Mouse (Mus musculus): ENCODE data around the gene Cpt1a. TPM values are rescaled to one million over a fixed set of nuclear protein-coding genes. Genes with fewer than 3 reads are reported as not detected.

The Cpt1a gene
- polyA plus RNA-seq, 1 experiment from 2014 or later, result 23.8 TPM

- H3K4me2 ChIP-seq, result no peak overlapping the region
- ATAC-seq (ENCODE audit: extremely low read depth, insufficient number of reproducible peaks, low FRiP score, low TSS enrichment), result no peak
- peaks cover 42% of the 10 kb centered on the region for H3K36me3 ChIP-seq
- peaks cover 9% of the 10 kb centered on the region for H3K9me3 ChIP-seq
- peaks cover 13% of the 10 kb centered on the region for H3K4me1 ChIP-seq
- WGBS, result 100% methylated on average over 1 of the region's 1 CpGs
- no peak overlapping the region for H3K27ac ChIP-seq (replicated peaks)
- H3K4me3 ChIP-seq, result no peak overlapping the region
- no peaks in the 10 kb centered on the region for H3K27me3 ChIP-seq (replicated peaks)
- H3K9ac ChIP-seq, result no peak overlapping the region
These were observed 25.6 kb downstream of the Cpt1a start for GRCm38 (mm10) chr19:3347784-3348183.

DNA sequence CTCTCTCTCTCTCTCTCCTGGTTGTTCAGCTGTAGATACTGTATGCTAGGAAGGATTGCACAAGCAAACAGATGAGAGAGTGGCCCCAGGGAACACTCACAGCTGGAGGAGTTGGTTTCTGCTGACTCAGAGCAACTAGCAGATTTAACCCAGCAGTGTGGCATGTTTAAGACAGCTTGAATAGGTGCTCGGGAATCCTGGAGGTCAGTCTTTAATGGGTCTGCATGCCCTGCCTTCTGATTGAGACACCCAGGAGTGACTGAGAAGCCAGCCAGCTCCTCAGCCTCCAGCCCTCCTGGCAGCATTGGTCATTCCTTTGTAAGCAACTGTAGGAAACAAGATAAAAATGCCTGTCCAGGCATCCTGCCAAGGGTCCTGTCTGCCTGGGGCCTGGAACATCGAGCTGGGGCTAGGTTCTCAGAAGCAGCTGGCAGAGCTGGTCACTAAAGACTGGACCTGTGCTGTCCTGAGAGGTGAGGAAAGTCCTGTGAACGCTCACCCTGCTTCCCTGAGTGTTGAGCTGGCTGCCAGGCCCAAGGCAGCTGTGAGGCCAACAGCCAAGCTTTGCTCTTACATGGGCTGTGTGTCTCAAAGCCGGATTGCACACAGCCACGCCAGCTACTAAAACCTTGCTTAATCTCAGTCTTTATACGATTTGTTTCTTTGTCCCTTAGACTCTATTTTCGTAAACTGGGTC is 31.4 kb downstream of the Cpt1a start:
- Histone ChIP-seq H3K36me3 (peaks cover 73% of the 10 kb centered on the region), H3K9me3 (peaks cover 1% of the 10 kb centered on the region; the same call in 1 of the 2 replicates), H3K9ac (peak overlapping the region; percentile 37; the same call in 1 of the 2 replicates), H3K4me3 (no peak overlapping the region), H3K27me3 (replicated peaks) (no peaks in the 10 kb centered on the region), H3K27ac (replicated peaks) (peak overlapping the region; percentile 90), H3K4me2 (peak overlapping the region; percentile 15), H3K4me1 (peaks cover 26% of the 10 kb centered on the region)
- 21% methylated on average over 7 of the region's 7 CpGs for WGBS
- peak; percentile 49; the same call in 1 of the 2 replicates for ATAC-seq (ENCODE audit: extremely low read depth, insufficient number of reproducible peaks, low FRiP score, low TSS enrichment)

DNA sequence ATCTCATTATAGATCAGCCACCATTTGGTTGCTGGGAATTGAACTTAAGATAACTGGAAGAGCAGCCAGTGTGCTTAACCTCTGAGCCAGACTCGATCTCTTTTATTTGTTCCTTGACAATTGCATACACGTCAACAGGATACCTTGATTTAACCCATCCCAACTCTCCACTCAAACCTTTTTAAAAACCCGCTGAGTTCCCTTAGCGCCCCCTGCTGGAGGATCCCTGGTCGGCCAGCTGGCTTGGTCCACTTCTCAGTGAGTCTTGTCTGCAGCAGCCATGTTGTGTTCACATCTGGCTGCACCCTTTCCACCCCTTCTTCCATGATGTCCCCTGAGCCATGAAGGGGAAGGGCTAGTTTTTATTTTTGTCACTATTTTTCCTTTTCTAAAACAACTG is 33.0 kb downstream of the Cpt1a start:
- no peak for ATAC-seq (ENCODE audit: extremely low read depth, insufficient number of reproducible peaks, low FRiP score, low TSS enrichment)
- no peak overlapping the region for H3K27ac ChIP-seq (replicated peaks)
- H3K4me1 ChIP-seq, result peaks cover 26% of the 10 kb centered on the region
- no peak overlapping the region for H3K4me3 ChIP-seq
- 62% methylated on average over 5 of the region's 5 CpGs for WGBS
- peaks cover 72% of the 10 kb centered on the region for H3K36me3 ChIP-seq
- no peak overlapping the region for H3K4me2 ChIP-seq
- H3K9me3 ChIP-seq, result peaks cover 4% of the 10 kb centered on the region; the same call in 1 of the 2 replicates
- H3K27me3 ChIP-seq (replicated peaks), result no peaks in the 10 kb centered on the region
- no peak overlapping the region for H3K9ac ChIP-seq

- peaks cover 26% of the 10 kb centered on the region for H3K4me1 ChIP-seq
- no peak overlapping the region for H3K4me2 ChIP-seq
- H3K36me3 ChIP-seq, result peaks cover 68% of the 10 kb centered on the region
- H3K27ac ChIP-seq (replicated peaks), result no peak overlapping the region
- H3K4me3 ChIP-seq, result no peak overlapping the region
- peaks cover 4% of the 10 kb centered on the region; the same call in 1 of the 2 replicates for H3K9me3 ChIP-seq
- no peaks in the 10 kb centered on the region for H3K27me3 ChIP-seq (replicated peaks)
- no peak for ATAC-seq (ENCODE audit: extremely low read depth, insufficient number of reproducible peaks, low FRiP score, low TSS enrichment)
- WGBS, result 84% methylated on average over 5 of the region's 5 CpGs
- no peak overlapping the region for H3K9ac ChIP-seq
These were observed 34.4 kb downstream of the Cpt1a start for GRCm38 (mm10) chr19:3356516-3356915.

GRCm38 (mm10) chr19:3357620-3358019 is 35.5 kb downstream of the Cpt1a start:
- H3K9ac ChIP-seq, result no peak overlapping the region
- H3K27me3 ChIP-seq (replicated peaks), result no peaks in the 10 kb centered on the region
- H3K27ac ChIP-seq (replicated peaks), result no peak overlapping the region
- peaks cover 72% of the 10 kb centered on the region for H3K36me3 ChIP-seq
- H3K4me2 ChIP-seq, result no peak overlapping the region
- peaks cover 21% of the 10 kb centered on the region for H3K4me1 ChIP-seq
- H3K4me3 ChIP-seq, result no peak overlapping the region
- no peak for ATAC-seq (ENCODE audit: extremely low read depth, insufficient number of reproducible peaks, low FRiP score, low TSS enrichment)
- H3K9me3 ChIP-seq, result peaks cover 4% of the 10 kb centered on the region; the same call in 1 of the 2 replicates
- 67% methylated on average over 4 of the region's 4 CpGs for WGBS

DNA sequence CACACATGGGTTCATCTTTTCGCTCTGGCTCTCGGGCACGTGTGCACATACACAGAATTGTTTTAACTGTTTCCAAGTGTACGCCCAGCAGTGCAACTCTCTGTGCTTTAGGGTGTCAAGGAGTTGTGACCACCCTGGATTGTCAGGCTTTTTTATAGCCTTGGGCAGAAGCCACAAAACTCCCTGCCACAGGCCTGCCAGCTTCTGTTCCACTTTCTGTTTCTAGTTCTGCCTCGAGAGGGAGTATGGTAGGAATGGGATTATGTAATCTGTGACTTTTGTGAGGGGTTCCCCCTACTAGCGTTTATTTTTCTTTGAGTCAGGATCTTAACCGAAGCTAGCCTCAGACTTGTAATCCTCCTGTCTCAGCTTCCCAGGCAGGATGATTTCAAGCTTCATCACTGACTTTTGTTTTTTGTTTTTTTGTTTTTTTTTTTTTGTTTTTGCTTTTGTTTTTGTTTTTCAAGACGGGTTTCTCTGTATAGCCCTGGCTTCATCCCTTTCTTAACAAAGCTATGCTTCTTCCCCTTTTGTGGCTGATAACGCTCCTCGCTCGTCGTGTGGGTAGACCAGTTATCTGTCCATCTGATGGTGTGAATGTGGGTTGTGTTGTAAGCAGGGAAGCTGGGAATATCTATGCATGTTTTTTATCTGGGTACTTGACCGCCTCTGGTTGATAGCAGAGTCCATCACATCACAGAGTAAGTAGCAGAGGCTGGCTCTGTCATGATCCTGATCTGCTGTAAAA is 37.9 kb downstream of the Cpt1a start:
- no peak overlapping the region for H3K27ac ChIP-seq (replicated peaks)
- H3K9me3 ChIP-seq, result peaks cover 9% of the 10 kb centered on the region; the same call in 1 of the 2 replicates
- WGBS, result 72% methylated on average over 13 of the region's 13 CpGs
- no peak overlapping the region for H3K4me2 ChIP-seq
- ATAC-seq (ENCODE audit: extremely low read depth, insufficient number of reproducible peaks, low FRiP score, low TSS enrichment), result no peak
- H3K36me3 ChIP-seq, result peaks cover 90% of the 10 kb centered on the region
- no peaks in the 10 kb centered on the region for H3K27me3 ChIP-seq (replicated peaks)
- no peak overlapping the region for H3K9ac ChIP-seq
- no peak overlapping the region for H3K4me3 ChIP-seq
- no peaks in the 10 kb centered on the region for H3K4me1 ChIP-seq

- H3K27ac ChIP-seq (replicated peaks), result no peak overlapping the region
- H3K36me3 ChIP-seq, result peaks cover 91% of the 10 kb centered on the region
- H3K9ac ChIP-seq, result no peak overlapping the region
- no peaks in the 10 kb centered on the region for H3K4me1 ChIP-seq
- ATAC-seq (ENCODE audit: extremely low read depth, insufficient number of reproducible peaks, low FRiP score, low TSS enrichment), result no peak
- H3K4me3 ChIP-seq, result no peak overlapping the region
- H3K27me3 ChIP-seq (replicated peaks), result no peaks in the 10 kb centered on the region
- 83% methylated on average over 4 of the region's 4 CpGs for WGBS
- H3K9me3 ChIP-seq, result peaks cover 8% of the 10 kb centered on the region
- no peak overlapping the region for H3K4me2 ChIP-seq
These were observed 41.4 kb downstream of the Cpt1a start for GRCm38 (mm10) chr19:3363510-3363909.

DNA sequence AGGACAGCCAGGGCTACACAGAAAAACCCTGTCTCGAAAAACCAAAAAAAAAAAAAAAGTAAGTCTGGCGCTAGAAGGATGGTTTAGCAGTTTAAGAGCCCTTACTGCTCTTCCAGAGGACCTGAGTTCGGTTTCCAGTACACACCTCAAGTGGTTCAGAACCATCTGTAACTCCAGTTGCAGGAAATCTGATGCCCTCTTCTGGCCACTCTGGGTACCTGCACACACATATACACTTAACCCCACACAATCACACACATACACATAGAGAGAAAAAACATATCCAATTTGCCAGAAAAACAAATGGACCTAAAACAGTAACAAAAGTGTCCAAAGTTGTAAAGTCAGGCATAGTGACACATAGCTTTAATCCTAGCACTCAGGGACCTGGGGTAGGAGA is 43.0 kb downstream of the Cpt1a start:
- Histone ChIP-seq H3K4me1 (no peaks in the 10 kb centered on the region), H3K4me3 (no peak overlapping the region), H3K4me2 (no peak overlapping the region), H3K27me3 (replicated peaks) (no peaks in the 10 kb centered on the region), H3K9me3 (peaks cover 5% of the 10 kb centered on the region; the same call in 1 of the 2 replicates), H3K9ac (no peak overlapping the region), H3K36me3 (peaks cover 94% of the 10 kb centered on the region), H3K27ac (replicated peaks) (no peak overlapping the region)
- ATAC-seq (ENCODE audit: extremely low read depth, insufficient number of reproducible peaks, low FRiP score, low TSS enrichment), result no peak
- 80% methylated on average over 3 of the region's 3 CpGs for WGBS

DNA sequence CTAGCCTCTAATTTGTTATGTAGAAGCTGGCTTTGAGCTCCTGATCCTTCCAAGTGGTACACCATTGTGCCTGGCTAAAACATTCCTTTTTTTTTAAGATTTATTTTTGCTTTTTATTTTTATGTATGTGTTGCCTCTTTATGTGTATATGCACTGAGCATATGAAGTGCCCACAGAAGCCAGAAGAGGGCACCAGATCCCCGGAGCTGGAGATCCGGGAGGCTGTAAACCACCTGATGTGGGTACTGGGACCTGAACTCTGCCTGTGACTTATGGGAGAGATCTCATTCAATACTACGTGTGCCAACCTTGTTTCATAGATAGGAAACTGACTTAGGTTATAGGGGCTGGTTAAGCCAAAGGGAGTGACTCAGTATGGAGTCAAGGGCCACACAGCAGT is 46.1 kb downstream of the Cpt1a start:
- H3K9ac ChIP-seq, result no peak overlapping the region
- 81% methylated on average over 3 of the region's 3 CpGs for WGBS
- no peak for ATAC-seq (ENCODE audit: extremely low read depth, insufficient number of reproducible peaks, low FRiP score, low TSS enrichment)
- no peak overlapping the region for H3K4me2 ChIP-seq
- H3K4me3 ChIP-seq, result no peak overlapping the region
- H3K27ac ChIP-seq (replicated peaks), result no peak overlapping the region
- no peaks in the 10 kb centered on the region for H3K27me3 ChIP-seq (replicated peaks)
- peaks cover 97% of the 10 kb centered on the region for H3K36me3 ChIP-seq
- H3K9me3 ChIP-seq, result peaks cover 5% of the 10 kb centered on the region; the same call in 1 of the 2 replicates
- H3K4me1 ChIP-seq, result no peaks in the 10 kb centered on the region

DNA sequence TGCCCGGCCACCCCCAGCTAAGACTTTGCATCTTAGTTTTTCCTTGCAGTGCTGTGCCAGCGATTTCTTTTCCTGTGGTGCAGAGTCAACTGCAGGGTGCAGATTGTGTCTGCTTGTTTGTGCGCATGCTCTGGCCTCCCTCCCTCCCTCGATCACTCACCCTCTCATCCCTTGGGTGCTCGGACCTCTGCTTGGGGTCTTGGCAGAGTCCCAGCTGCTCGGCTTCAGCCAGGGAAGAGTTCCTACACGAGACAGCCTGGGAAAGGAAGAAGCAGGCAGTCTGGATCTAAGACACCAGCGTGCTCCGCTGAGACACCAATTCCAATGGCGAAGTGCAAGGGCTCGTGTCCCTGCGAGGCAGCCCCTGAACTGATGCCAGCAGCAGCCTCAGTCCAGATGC is 51.2 kb downstream of the Cpt1a start:
- ATAC-seq (ENCODE audit: extremely low read depth, insufficient number of reproducible peaks, low FRiP score, low TSS enrichment), result no peak
- H3K4me1 ChIP-seq, result no peaks in the 10 kb centered on the region
- peaks cover 96% of the 10 kb centered on the region for H3K36me3 ChIP-seq
- H3K9me3 ChIP-seq, result no peaks in the 10 kb centered on the region
- 51% methylated on average over 12 of the region's 12 CpGs for WGBS
- no peak overlapping the region for H3K27ac ChIP-seq (replicated peaks)
- no peak overlapping the region for H3K4me2 ChIP-seq
- no peak overlapping the region for H3K9ac ChIP-seq
- no peak overlapping the region for H3K4me3 ChIP-seq
- H3K27me3 ChIP-seq (replicated peaks), result no peaks in the 10 kb centered on the region

- no peak overlapping the region for H3K9ac ChIP-seq
- H3K36me3 ChIP-seq, result peaks cover 96% of the 10 kb centered on the region
- H3K4me3 ChIP-seq, result no peak overlapping the region
- no peaks in the 10 kb centered on the region for H3K4me1 ChIP-seq
- H3K27ac ChIP-seq (replicated peaks), result no peak overlapping the region
- no peak for ATAC-seq (ENCODE audit: extremely low read depth, insufficient number of reproducible peaks, low FRiP score, low TSS enrichment)
- H3K27me3 ChIP-seq (replicated peaks), result no peaks in the 10 kb centered on the region
- 54% methylated on average over 2 of the region's 2 CpGs for WGBS
- H3K4me2 ChIP-seq, result no peak overlapping the region
- no peaks in the 10 kb centered on the region for H3K9me3 ChIP-seq
These were observed 51.9 kb downstream of the Cpt1a start for GRCm38 (mm10) chr19:3374028-3374427.

All from heart, embryonic 13.5 days (tissue).